Mouse (Mus musculus) forebrain, embryonic 12.5 days (tissue): ENCODE measurements around the gene Adamts6. TPM values are rescaled to one million over a fixed set of nuclear protein-coding genes. Genes with fewer than 3 reads are reported as not detected.

Experiments used
- ATAC-seq: fragments of 200-750 bp; cut with Nextera tagmentation; 2 replicates; pipeline ENCODE4 v1.8.0; 2017; ENCODE audit warnings: moderate TSS enrichment; ENCODE audit not compliant: low FRiP score
- H3K27ac ChIP-seq: fragments of 300-500 bp; sonication (generic); 2 replicates; pipeline ENCODE4 v1.5.1; 2016; ENCODE audit warnings: mild to moderate bottlenecking
- H3K27me3 ChIP-seq: fragments of 300-500 bp; sonication (generic); 2 replicates; pipeline ENCODE4 v1.6.1; 2016; ENCODE audit warnings: mild to moderate bottlenecking
- H3K36me3 ChIP-seq: fragments of 300-500 bp; sonication (generic); replicated peaks from 2 replicates; pipeline ENCODE4 v1.6.1; 2016; ENCODE audit warnings: mild to moderate bottlenecking
- H3K4me1 ChIP-seq: fragments of 300-500 bp; sonication (generic); 2 replicates; pipeline ENCODE4 v1.6.1; 2016
- H3K4me2 ChIP-seq: fragments of 300-500 bp; sonication (generic); 2 replicates; pipeline ENCODE4 v1.6.1; 2016; ENCODE audit warnings: mild to moderate bottlenecking, moderate library complexity
- H3K4me3 ChIP-seq: fragments of 300-500 bp; sonication (generic); replicated peaks from 2 replicates; pipeline ENCODE4 v1.5.1; 2016; ENCODE audit warnings: mild to moderate bottlenecking
- H3K9ac ChIP-seq: fragments of 300-500 bp; sonication (generic); 2 replicates; pipeline ENCODE4 v1.6.1; 2016; ENCODE audit warnings: mild to moderate bottlenecking
- H3K9me3 ChIP-seq: fragments of 300-500 bp; sonication (generic); 2 replicates; pipeline ENCODE4 v1.6.1; 2016
- WGBS: fragments of 180-500 bp; shearing (Covaris S2); methylation state at CpG from one replicate; pipeline ENCODE4 v1.1.7; 2016; 5-methylcytosine and 5-hydroxymethylcytosine counted together
- polyA plus RNA-seq: library from polyadenylated mRNA; unstranded; fragments of >200 nt; fragmentation: Nextera tagmentation; extraction: Ambion mirVana; gene quantifications from 2 replicates; pipeline ENCODE4 v1.2.1, GENCODE M21; 2016

Adamts6 gene
- polyA plus RNA-seq, 1 experiment from 2014 or later, result 4.5 TPM

DNA sequence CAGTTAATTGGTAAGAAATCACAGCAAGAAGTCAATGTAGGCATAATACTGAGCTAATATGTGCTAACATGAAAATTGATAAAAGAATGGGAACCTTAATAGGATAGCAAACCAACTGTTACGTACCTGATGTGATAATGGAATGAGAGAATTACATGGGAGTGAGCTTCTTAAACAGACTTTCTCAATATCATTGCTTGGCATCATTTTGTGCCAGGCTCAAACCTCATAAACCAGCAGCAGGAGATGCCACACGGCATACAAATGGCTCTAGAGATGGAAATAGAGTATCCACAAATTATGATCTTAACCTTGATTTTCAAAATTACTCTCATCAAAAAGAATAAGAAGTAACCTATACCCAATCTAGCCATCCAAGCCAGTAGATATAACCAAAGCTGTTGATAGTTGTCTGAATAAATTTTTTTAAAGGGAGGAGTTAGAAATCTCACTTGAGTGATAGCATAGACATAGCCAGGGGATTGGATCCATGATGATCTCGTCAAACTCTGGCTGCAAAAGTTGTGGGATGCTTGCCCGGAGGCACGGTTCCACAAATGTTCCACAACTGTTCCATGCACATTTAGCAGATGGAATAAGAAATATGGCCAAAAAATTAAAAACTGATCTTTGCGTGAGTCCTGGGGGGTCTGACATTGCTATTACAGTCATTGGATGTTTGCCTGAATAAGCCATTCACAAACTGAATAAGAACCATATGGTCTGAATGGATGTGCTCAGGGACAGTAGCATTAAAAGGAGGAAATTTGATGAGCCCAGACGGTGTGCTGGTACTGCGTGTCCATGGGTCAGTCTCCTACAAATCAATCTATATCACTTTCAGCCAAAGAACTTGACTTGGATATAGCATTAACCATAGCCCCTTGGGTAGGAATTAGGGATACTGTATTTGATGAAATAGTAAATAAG lies 106.1 kb downstream of the Adamts6 start:
- no peak overlapping the region for H3K27ac ChIP-seq
- H3K9ac ChIP-seq, result no peak overlapping the region
- ATAC-seq, result no peak
- no peak overlapping the region for H3K4me2 ChIP-seq
- 89% methylated on average over 8 of the region's 8 CpGs for WGBS
- no peak overlapping the region for H3K4me3 ChIP-seq
- no peaks in the 10 kb centered on the region for H3K36me3 ChIP-seq
- H3K27me3 ChIP-seq, result no peaks in the 10 kb centered on the region
- H3K9me3 ChIP-seq, result no peaks in the 10 kb centered on the region
- H3K4me1 ChIP-seq, result no peaks in the 10 kb centered on the region

DNA sequence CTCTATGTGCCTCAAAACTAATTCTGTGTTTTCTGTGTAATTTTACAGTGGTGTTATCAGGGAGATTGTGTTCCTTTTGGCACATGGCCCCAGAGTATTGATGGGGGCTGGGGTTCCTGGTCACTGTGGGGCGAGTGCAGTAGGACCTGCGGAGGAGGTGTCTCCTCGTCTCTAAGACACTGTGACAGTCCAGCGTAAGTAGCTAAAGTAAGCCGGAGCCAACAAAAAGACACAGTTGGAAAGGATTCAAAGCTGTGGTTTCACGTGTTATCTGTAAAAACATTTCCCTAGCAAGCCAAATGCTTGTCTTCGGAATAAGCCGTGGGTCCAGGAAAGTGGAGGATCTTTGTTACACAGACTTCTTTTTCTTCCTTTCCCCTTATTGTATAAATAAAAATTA lies 110.2 kb downstream of the Adamts6 start:
- 64% methylated on average over 8 of the region's 8 CpGs for WGBS
- Histone ChIP-seq H3K9me3 (no peaks in the 10 kb centered on the region), H3K36me3 (no peaks in the 10 kb centered on the region), H3K27ac (no peak overlapping the region), H3K9ac (no peak overlapping the region), H3K4me3 (no peak overlapping the region), H3K4me2 (no peak overlapping the region), H3K27me3 (no peaks in the 10 kb centered on the region), H3K4me1 (no peaks in the 10 kb centered on the region)
- ATAC-seq, result no peak

DNA sequence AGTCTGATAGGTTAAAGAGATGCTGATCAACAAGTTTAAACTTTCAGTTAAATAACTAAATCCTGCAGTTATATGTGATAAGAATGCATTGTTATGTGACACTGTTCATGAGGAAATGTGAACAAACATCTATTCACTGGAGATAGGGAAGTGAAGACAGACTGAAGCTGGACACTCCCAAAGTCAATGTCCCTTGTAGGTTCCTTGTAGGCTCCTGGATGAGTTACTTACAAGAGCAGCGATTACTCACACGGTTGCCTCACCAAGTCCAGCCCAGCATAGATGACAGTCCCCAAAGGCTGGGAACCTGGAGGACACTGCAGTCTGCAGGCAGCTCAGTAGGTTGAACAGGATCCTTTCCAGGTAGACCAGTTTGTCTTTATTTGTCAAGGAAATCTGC lies 145.1 kb downstream of the Adamts6 start:
- H3K27ac ChIP-seq, result no peak overlapping the region
- no peaks in the 10 kb centered on the region for H3K9me3 ChIP-seq
- no peak overlapping the region for H3K4me3 ChIP-seq
- H3K27me3 ChIP-seq, result no peaks in the 10 kb centered on the region
- no peaks in the 10 kb centered on the region for H3K36me3 ChIP-seq
- WGBS, result 92% methylated on average over 2 of the region's 2 CpGs
- ATAC-seq, result no peak
- no peak overlapping the region for H3K9ac ChIP-seq
- H3K4me1 ChIP-seq, result no peaks in the 10 kb centered on the region
- no peak overlapping the region for H3K4me2 ChIP-seq

DNA sequence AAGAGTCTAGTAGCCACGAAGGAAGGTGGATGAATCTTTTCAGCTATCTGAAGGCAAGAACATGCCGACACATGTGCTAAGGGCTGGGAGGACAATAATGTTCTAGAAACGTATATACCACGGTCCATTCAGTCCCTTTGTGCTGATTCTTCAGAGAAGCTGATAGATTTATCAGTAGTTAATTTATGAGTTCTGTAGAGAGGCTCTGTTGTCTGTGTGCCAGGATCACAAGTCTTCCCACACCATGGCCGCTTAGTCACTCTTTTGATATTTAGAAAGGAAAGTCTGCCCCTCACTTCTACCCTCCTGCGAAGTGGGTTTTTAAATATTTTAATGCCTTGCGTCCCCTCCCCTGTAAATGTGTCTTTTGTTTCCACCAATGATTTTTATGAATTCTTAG lies 154.9 kb downstream of the Adamts6 start:
- no peak overlapping the region for H3K4me2 ChIP-seq
- no peaks in the 10 kb centered on the region for H3K4me1 ChIP-seq
- H3K9ac ChIP-seq, result no peak overlapping the region
- H3K27me3 ChIP-seq, result no peaks in the 10 kb centered on the region
- ATAC-seq, result no peak
- H3K27ac ChIP-seq, result no peak overlapping the region
- 0 out of 2 replicates have a peak, but pooled peaks cover under 1% of the 10 kb centered on the region for H3K36me3 ChIP-seq
- WGBS, result 92% methylated on average over 7 of the region's 7 CpGs
- H3K9me3 ChIP-seq, result no peaks in the 10 kb centered on the region
- H3K4me3 ChIP-seq, result no peak overlapping the region

DNA sequence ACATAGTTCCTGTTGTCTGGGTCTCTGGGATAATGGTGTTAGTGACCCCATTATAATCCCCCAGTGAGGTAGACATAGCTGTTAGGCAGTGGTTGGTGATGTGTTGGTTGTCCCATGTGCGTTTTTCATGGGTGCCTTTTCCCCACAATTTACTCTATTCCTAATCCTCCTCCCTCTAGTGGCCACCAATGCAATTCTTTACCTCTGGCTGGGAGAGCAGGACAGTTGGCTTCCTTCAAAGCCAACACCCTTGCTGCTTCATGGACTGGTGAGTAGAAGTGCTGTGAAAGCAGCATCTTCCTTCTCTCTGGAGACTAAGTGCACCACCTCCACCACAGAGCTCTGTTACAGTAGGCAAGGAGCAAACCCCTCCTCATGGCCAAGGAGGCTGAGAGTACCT lies 157.8 kb downstream of the Adamts6 start:
- Histone ChIP-seq H3K4me2 (no peak overlapping the region), H3K36me3 (0 out of 2 replicates have a peak, but pooled peaks cover 2% of the 10 kb centered on the region), H3K9me3 (no peaks in the 10 kb centered on the region), H3K27ac (no peak overlapping the region), H3K27me3 (no peaks in the 10 kb centered on the region), H3K4me3 (no peak overlapping the region), H3K4me1 (no peaks in the 10 kb centered on the region), H3K9ac (no peak overlapping the region)
- WGBS, result 58% methylated on average over 1 of the region's 1 CpGs
- no peak for ATAC-seq

DNA sequence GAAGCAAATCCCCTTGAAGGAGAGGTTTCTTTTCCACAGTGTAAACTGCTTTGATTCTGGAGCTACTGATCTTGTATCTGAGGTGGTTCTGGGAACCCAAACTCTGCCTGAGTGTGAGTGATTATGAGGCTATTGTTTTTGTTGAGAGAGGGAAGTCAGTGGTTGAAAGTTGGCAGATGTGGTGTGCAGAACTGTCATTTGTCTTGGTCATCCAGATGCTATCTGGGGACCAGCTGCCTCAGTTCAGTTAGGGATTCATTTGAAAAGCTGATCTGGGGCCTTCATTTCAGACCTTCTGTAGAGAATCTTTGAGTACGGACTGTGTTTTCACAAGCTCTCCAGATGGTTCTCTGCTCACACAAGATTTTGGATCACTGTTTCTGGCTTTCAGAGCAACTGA lies 159.3 kb downstream of the Adamts6 start:
- H3K27ac ChIP-seq, result no peak overlapping the region
- H3K27me3 ChIP-seq, result no peaks in the 10 kb centered on the region
- ATAC-seq, result no peak
- no peak overlapping the region for H3K4me3 ChIP-seq
- H3K4me1 ChIP-seq, result no peaks in the 10 kb centered on the region
- H3K4me2 ChIP-seq, result no peak overlapping the region
- 0 out of 2 replicates have a peak, but pooled peaks cover 2% of the 10 kb centered on the region for H3K36me3 ChIP-seq
- no peaks in the 10 kb centered on the region for H3K9me3 ChIP-seq
- H3K9ac ChIP-seq, result no peak overlapping the region
- 93% methylated on average over 1 of the region's 1 CpGs for WGBS

DNA sequence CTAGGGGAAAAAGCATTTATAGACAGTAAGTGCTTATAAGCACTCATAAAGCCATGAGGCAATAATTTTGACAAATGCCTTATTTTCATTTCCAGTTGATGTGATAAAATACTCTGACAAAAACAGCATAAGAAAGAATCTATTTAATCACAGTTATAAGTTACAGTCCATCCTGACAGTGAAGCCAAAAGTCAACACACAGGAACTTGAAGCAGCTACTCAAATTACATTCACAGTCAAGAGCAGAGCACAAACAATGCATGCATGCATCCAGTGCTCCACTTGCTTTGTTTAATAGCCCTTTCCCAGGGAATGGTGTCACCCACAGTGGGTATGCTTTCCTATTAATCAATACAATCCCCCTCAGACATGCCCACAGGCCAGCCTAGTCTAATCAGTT lies 159.8 kb downstream of the Adamts6 start:
- Histone ChIP-seq H3K27ac (no peak overlapping the region), H3K9me3 (no peaks in the 10 kb centered on the region), H3K4me3 (no peak overlapping the region), H3K9ac (no peak overlapping the region), H3K36me3 (0 out of 2 replicates have a peak, but pooled peaks cover 2% of the 10 kb centered on the region), H3K27me3 (no peaks in the 10 kb centered on the region), H3K4me2 (no peak overlapping the region), H3K4me1 (no peaks in the 10 kb centered on the region)
- no peak for ATAC-seq

DNA sequence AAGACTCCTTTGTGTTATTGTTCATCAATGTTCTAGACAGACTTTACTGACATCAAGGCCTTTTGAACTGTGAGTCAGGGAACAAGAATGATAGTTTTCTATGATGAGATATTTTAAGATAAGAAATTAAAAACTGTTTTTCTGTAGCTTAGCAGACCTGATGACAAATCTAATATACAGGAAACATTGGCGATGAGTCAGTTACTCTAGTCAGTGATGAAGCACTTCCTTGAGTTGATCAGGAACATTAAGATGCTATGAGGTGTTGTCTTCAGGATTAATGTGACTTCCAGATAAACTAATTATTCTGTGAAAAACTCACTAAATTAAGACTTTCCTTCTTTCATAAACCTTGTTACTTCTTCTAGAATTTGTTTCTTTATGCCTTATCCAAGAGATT lies 160.7 kb downstream of the Adamts6 start:
- Histone ChIP-seq H3K4me1 (no peaks in the 10 kb centered on the region), H3K9me3 (no peaks in the 10 kb centered on the region), H3K27ac (no peak overlapping the region), H3K4me3 (no peak overlapping the region), H3K27me3 (no peaks in the 10 kb centered on the region), H3K9ac (no peak overlapping the region), H3K4me2 (no peak overlapping the region), H3K36me3 (0 out of 2 replicates have a peak, but pooled peaks cover 2% of the 10 kb centered on the region)
- 91% methylated on average over 1 of the region's 1 CpGs for WGBS
- ATAC-seq, result no peak

DNA sequence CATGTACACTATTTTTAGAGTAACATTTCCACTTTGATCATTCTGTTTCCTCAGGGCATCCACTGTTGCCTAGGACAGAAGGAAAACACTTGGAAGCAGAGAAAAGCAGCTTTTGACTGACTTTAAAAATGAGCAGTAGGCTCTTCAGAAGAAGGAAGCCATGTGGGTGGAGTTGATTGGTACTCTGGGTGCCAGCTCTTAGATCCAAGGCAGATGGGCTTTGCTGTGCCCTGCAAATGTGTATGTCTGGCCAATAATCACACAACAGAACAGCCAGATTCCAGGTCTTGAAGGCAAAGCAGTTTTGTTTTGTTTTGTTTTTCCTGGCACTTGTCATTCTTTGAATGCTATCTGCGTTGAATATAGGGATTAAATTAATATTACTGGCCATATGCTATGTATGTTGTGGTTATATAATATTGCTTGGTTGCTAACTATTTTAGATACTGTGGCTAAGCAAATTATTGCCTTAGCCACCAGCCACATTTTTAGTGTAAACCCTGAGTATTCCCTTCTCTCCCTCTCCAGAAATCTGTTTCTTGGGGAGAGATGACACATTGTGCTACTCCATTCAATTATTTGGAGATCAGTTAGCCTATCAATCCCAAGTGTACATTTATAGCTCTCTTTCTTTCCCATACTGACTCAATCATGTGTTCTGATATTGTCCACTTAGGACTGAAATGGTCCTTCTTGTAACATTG lies 165.8 kb downstream of the Adamts6 start:
- WGBS, result 93% methylated on average over 1 of the region's 1 CpGs
- no peak for ATAC-seq

DNA sequence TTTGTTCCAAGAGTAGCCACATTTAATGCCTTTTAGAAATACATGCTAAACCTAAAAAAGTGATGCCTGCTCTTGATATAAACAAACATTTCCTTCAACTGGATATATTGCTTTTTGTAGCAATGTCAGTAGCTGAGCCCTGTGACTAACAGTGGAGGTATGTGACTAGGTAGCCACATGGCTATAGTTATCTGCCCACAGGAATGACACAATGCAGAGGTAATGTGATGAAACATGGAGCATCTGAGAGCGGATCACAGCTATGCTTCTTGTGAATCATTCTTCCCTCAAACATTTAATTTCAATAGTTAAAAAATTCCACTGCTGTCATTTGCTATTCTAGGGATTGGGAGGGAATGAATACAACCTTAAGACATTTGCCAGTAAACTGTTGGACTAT lies 172.7 kb downstream of the Adamts6 start:
- Histone ChIP-seq H3K9me3 (no peaks in the 10 kb centered on the region), H3K27me3 (no peaks in the 10 kb centered on the region), H3K4me3 (no peak overlapping the region), H3K9ac (no peak overlapping the region), H3K36me3 (no peaks in the 10 kb centered on the region), H3K4me1 (no peaks in the 10 kb centered on the region), H3K27ac (no peak overlapping the region), H3K4me2 (no peak overlapping the region)
- ATAC-seq, result no peak
- 94% methylated on average over 1 of the region's 1 CpGs for WGBS

More for the DNA sequence above, 165.8 kb downstream of the Adamts6 start:
- H3K9me3 ChIP-seq, result no peaks in the 10 kb centered on the region
- H3K27ac ChIP-seq, result no peak overlapping the region
- H3K4me3 ChIP-seq, result no peak overlapping the region
- no peaks in the 10 kb centered on the region for H3K4me1 ChIP-seq
- H3K4me2 ChIP-seq, result no peak overlapping the region
- H3K36me3 ChIP-seq, result no peaks in the 10 kb centered on the region
- H3K9ac ChIP-seq, result no peak overlapping the region
- H3K27me3 ChIP-seq, result no peaks in the 10 kb centered on the region

DNA sequence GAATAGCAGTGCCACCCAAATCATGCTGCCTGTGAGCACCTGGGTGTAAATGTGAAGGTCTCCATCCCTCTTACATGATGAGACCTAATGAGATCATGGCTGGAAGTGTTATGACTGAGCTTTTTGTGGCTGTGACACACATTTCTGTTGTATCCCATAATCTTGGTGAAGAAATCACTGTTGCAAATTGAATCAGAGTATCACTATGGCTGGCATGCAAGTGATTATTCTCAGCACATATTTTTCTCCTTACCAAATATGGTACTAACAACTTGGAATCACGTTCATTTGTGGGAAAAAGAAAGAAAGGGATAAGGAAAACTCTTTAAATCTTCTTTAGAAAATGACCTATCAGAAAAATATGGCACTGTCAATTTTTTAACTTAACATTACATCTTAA lies 180.4 kb downstream of the Adamts6 start:
- Histone ChIP-seq H3K9me3 (no peaks in the 10 kb centered on the region), H3K36me3 (no peaks in the 10 kb centered on the region), H3K4me2 (no peak overlapping the region), H3K4me1 (no peaks in the 10 kb centered on the region), H3K9ac (no peak overlapping the region), H3K27ac (no peak overlapping the region), H3K27me3 (no peaks in the 10 kb centered on the region), H3K4me3 (no peak overlapping the region)
- ATAC-seq, result no peak
- 93% methylated on average over 1 of the region's 1 CpGs for WGBS

DNA sequence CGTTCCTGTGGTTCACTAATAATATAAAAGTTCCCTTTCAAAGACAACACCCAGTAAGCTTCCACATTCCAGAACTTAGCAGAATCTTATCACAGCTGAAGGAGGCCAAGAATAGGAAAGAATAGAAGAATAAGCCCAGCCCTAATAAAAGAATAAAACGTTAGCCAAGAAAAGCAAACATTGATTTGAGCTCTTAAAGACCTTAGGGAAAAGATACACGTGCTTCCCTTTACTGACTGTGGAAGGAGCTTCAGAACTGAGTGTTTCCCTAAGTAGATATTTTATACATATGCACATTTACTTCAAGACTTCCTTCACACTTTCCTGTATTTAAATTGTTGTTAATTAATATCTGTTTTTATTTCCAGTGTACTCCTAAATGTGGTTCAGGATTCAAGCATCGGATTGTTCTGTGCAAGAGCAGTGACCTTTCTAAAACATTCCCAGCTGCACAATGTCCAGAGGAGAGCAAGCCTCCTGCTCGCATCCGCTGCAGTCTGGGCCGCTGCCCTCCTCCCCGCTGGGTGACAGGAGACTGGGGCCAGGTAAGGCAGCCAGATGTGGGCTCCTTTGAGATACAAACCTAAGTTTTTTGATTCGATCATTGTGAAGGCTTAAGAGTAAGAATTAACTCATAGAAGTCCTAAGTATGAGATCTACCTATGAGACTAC lies 188.8 kb downstream of the Adamts6 start:
- no peaks in the 10 kb centered on the region for H3K9me3 ChIP-seq
- no peak overlapping the region for H3K27ac ChIP-seq
- no peaks in the 10 kb centered on the region for H3K27me3 ChIP-seq
- WGBS, result 83% methylated on average over 9 of the region's 9 CpGs
- H3K36me3 ChIP-seq, result 0 out of 2 replicates have a peak, but pooled peaks cover 6% of the 10 kb centered on the region
- H3K4me1 ChIP-seq, result no peaks in the 10 kb centered on the region
- H3K4me3 ChIP-seq, result no peak overlapping the region
- H3K9ac ChIP-seq, result no peak overlapping the region
- no peak overlapping the region for H3K4me2 ChIP-seq
- no peak for ATAC-seq
